Mouse (Mus musculus) CH12F3 (cell line): Measurements from ENCODE around the gene Tmem120a.

ENCODE experiments used
- in situ Hi-C: fragments of 300-500 bp; cut with MboI; formaldehyde crosslinking; loops from 2 replicates; pipeline ENCODE4 v1.14.3; 2020; ENCODE audit warnings: low sequenced_read_pairs

Tmem120a gene

GRCm38 (mm10) chr5:135743741-135744609 lies at the start of gene Tmem120a:
Tmem120a (minus strand) TSS chr5:135744448.
- in situ Hi-C loops: no loop called here

DNA sequence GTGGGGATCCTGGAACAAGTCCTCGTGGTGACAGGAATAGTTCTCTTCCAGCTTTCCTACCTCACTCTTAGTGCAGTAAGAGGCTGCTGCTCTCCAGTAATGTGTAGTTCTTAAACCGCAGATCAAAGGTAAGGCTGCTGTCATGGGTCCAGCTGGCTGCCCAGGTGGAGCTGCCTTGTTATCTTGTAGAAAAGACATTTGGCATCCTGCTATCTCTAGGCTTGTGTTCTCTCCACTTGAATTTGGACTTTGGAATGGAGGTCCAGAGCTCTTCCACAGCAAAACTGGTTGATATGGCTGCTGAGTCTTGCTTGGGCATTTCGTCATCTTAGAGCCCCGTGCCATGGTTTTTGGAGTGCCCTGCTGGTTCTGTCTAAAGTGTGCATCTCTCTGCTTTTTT lies 38.7 kb upstream of the Tmem120a start:
- in situ Hi-C loops: no loop called here

- in situ Hi-C loops: no loop called here
Measured at GRCm38 (mm10) chr5:135780331-135780730, 36.1 kb upstream of the Tmem120a start.

- in situ Hi-C loops: no loop called here
Measured at GRCm38 (mm10) chr5:135778471-135779445, 34.5 kb upstream of the Tmem120a start, which contains the start of gene Mdh2. Mdh2 (plus strand) TSS chr5:135778480.

DNA sequence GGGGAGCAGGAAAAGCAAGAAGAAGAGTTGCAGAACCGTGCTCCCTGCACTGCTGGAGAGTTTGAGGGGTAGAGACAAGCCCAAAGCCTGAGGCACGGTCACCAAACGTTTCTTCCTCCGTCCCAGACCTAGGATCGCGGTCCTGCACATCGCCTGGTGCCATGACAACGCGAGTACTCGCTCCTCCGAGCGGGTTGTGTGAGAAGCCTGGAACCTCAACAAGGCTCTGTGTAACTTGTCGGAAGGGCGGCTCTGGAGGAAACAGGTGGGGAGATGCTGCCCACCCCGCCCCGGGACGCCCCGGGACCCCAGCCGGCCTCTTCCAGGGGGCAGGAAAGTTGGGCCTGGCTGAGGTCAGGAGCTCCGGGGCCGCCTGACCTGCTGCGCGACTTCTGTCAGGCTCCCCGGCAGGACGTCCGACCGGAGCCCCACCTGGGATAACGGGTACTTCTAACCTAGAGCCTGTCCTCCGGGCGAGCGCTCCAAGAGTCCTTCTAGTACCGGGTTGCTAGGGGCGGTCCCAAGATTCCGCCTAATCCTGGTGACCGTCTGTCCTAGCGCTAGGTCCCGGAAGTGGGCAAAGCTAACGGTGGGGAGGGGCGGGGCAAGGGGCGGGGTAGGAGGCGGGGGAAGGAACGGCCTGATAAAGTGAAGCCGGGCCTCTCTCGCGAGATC lies 33.7 kb upstream of the Tmem120a start, which contains the start of gene Styxl1:
Styxl1 (minus strand) TSS at position 590 of the 675 bp plus-strand sequence.
- in situ Hi-C loops: no loop called here

DNA sequence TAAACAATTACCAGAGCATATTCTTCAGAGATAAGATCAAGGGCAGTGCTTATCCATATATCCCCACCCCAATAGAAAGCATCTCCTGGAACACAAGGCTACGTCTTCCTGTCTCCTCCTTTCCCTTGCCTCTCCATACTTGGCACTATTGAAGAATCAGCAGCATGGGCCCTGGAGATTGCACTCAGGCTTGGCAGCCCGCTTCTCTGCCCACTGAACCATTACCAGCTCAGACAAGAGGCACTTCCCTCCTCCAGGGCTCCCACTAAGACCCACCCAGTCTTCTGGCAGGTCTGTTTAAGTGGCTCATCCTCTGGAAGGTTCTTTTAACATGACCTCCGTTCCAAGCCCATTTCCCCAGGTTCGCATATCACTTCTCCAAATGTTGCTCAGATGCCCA lies 32.3 kb upstream of the Tmem120a start:
- in situ Hi-C loops: no loop called here

DNA sequence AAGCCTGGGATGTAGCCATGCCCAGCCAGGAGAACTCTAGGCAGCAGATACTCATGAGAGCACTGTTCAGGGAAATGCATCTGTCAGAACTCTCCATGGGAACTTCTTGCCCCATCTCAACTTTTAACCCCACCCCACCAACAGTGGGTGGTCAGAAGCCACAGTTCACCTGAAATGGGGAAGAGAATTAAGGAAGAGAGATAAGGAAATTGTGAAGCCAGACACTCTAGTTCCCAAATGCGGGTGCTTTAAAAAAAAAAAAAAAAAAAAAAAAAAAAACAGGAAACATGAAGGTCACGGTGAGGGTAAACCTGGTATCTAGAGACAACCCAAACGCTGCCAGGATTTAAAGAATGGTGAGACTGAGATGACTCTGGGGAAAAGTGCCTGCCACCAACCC lies 28.3 kb upstream of the Tmem120a start:
- in situ Hi-C loops: loop anchor here (25.0 kb wide), 1 partner anchor 360 kb away; no protein-coding TSS in a partner anchor

DNA sequence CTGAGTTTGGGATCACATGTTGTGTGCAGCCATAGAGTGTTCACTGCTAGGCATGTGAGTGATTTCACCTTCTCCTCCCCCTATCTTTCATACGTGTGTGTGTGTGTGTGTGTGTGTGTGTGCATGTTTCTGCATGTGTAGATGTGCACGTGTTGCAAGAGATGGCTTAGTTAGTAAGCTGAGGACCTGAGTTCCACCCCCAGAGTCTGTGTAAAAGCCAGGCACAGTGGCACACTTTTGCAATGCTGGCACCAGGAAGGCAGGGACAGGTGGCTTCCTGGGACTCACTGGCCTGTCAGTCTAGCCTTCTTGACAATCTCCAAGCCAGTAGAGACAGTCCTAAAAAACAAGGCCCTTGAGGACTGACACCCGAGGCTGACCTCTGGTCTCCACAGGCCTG lies 20.7 kb upstream of the Tmem120a start:
- in situ Hi-C loops: loop anchor here (25.0 kb wide), 1 partner anchor 353 kb away; no protein-coding TSS in a partner anchor

GRCm38 (mm10) chr5:135763526-135763925 lies 19.3 kb upstream of the Tmem120a start:
- in situ Hi-C loops: loop anchor here (25.0 kb wide), 1 partner anchor 351 kb away; no protein-coding TSS in a partner anchor

- in situ Hi-C loops: loop anchor here (25.0 kb wide), 1 partner anchor 350 kb away; no protein-coding TSS in a partner anchor
Measured at GRCm38 (mm10) chr5:135761881-135762280, 17.6 kb upstream of the Tmem120a start.

- in situ Hi-C loops: loop anchor here (10.0 to 25.0 kb wide), 2 partner anchors 117 to 339 kb away; partner anchors contain the start of gene Rhbdd2
Measured at GRCm38 (mm10) chr5:135751595-135751994, 7.3 kb upstream of the Tmem120a start.

DNA sequence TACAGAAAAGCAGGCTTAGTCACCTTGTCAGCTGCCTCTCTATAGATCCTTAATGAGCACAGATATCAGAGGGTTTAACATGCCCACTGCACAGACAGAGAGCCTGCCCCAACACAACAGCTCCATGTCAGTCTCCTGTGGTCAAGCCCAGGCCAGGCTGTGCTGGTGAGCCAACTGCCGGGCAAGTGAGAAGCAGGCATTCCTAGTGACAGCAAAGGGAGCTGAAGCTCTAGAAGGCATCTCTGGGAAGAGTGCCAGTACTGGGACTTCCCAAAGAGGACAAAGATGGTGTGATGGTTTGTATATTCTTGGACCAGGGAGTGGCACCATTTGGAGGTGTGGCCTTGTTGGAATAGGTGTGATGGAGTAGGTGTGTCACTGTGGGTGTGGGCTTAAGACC lies 6.8 kb upstream of the Tmem120a start:
- in situ Hi-C loops: loop anchor here (10.0 to 25.0 kb wide), 2 partner anchors 116 to 339 kb away; partner anchors contain the start of gene Rhbdd2

DNA sequence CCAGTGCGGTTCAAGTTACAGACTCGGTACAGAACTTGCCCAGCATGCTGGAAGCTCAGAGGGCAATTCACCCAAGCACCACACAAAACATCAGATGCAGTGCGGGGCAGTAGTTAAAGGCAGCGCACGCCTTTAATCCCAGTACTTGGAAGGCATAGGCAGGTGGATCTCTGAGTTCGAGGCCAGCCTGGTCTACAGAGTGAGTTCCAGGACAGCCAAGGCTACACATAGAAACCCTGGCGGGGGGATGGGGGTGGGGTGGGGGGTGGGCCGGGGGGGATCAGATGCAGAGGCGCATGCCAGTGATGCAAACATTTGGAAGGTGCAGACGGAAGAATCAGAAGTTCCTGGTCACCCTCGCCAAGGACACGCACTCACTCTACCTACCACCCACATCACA lies 494 bp upstream of the Tmem120a start:
- in situ Hi-C loops: no loop called here

DNA sequence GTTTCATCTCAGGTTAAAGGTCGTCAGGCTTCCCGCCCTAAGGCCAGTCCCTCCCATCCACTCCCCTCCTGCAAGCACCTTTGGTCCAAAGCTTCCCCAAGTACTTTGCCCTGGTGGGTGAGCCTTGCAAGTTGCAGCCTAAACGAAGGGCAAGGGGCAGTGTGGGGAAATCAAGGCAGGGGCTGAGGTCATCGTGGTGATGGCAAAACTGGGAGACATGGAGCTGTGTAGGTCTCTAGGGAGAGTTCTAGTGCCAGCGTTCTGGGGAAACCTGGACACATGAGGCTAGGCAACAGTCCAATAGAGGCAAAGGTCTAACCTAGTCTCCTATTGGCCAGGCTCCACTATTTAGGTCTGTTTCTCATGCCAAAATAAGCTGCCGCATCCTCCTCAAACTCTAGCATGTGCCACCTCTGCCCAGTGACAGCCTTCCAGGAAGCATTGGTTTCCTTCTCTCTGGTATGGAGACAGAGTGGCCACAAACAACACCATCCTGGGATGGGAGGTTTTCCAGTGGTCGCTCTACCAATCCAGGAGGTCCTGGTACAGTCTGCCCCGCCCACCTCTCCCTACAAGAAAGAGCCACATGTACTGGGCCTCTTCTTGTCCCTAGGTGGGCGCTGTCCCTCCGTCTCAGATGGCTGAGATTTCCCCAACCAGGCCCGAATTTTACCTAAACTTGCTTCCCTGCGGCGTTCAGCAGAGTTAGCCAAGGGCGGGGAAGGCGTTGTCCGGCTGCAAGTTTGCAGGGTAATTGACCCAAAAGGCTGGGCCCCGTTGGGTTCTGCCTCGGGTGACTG lies 1.1 kb downstream of the Tmem120a start:
- in situ Hi-C loops: no loop called here

DNA sequence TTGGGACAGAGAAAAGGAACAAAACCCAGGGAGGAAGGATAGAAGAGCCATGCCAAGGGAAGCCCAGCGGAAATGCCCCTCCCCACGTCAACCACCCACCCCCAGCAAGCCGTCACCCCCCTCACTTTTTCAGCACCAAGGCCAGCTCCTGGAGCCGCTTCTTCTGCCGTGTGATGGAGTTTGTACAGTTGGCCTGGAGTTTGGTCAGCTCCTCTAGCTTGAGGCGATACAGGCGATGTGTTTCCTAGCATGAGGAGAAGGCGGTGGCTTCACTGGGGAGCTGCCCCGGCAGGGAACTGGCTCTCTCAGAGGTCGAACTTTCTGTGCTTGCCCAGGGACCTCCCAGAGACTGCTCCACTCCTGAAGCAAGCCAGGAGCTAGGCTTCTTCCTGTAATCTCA lies 2.1 kb downstream of the Tmem120a start:
- in situ Hi-C loops: no loop called here

DNA sequence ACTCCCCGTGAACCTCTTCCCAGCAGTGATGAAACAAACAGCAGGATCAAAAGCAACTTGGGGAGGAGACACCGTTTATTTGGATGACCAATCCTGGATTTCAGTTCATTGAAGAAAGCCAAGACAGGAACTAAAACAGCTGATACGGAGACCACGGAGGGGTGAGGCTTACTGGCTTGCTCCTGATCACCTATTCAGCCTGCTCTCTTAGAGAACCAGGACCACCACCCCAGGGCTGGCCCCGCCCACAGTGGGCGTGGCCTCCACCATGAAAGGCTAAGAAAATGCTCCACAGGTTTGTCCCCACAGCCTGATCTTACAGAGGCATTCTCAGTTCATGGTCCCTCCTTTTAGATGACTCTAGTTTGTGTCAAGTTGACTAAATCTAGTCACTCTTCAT lies 6.0 kb downstream of the Tmem120a start:
- in situ Hi-C loops: no loop called here

GRCm38 (mm10) chr5:135737154-135737553 lies 7.1 kb downstream of the Tmem120a start:
- in situ Hi-C loops: no loop called here

DNA sequence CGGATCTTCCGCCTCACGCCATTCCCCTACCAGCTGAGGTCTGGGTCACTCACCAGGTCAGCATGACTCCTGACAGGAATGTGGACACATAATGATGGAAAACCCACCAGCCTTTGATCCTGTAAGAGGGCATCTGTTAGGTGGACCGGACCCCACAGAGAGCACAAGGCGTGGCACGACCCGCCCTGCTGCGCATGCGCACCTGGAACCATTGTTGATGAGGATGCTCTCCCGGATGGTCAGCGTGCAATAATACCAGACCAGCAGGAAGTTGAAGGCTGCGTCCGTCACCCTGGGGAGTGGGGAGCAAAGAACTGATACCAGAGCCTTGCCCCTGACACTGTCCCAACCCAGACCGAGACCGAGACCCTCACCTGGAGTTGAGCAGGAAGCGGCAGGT lies 7.7 kb downstream of the Tmem120a start:
- in situ Hi-C loops: no loop called here

DNA sequence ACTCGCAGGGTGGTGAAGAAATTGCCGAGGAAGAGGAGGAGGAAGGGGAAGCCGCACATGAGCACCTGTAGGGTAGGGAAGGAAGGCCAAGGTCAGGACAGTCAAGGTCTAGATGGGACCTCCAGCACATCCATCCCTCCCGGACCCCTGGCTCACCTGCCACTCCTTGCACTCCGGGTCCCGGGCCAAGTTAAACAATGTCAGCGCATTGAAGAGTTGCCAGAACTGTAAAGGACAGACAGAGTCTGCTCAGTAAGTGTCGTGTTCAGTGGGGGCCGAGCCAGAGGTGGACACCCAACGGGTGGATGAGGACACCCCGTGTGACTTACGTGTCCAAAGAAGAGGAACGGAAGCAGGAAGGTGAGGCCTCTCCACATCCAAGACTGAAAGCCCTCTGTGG lies 8.5 kb downstream of the Tmem120a start:
- in situ Hi-C loops: no loop called here
